Mouse (Mus musculus): ENCODE results near the gene Washc4. TPM values are rescaled to one million over a fixed set of nuclear protein-coding genes. Genes with fewer than 3 reads are reported as not detected.

Gene Washc4
- total RNA-seq, 2 experiments from 2014 or later: 28.3 to 28.9 TPM

GRCm38 (mm10) chr10:83630899-83631298 is 87.3 kb downstream of the Washc4 start:
- TF ChIP-seq CTCF (conservative IDR thresholded peaks at IDR 0.05): no peak
- no peak overlapping the region for H3K4me3 ChIP-seq
- no peak overlapping the region for H3K27ac ChIP-seq
- DNase-seq (ENCODE audit: low spot score in 2 of 2): peak in 1 of 2 experiments; percentile 46

DNA sequence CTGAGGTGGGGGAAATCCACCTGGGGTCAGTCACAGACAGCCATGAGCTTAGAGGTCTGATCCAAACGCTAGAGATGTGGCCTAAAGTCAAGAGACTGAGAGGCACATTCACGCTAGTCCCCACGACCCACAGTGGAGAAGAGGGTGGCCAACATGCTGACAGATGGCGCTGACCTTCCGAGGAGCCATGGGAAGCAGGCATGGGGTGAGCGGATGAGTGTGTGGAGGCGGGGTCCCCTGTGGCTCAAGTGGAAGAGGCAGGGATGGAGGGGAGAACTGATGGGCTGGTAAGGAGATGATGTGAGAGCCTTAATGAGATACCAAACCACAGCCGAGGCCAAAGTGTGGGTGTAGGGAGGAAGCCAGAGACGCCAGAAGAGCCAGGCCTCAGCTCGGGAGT is 88.2 kb downstream of the Washc4 start:
- H3K4me3 ChIP-seq: no peak overlapping the region
- peak overlapping the region; percentile 78 for H3K27ac ChIP-seq
- no peak for DNase-seq (ENCODE audit: low spot score in 2 of 2)
- no peak for TF ChIP-seq CTCF (conservative IDR thresholded peaks at IDR 0.05)

DNA sequence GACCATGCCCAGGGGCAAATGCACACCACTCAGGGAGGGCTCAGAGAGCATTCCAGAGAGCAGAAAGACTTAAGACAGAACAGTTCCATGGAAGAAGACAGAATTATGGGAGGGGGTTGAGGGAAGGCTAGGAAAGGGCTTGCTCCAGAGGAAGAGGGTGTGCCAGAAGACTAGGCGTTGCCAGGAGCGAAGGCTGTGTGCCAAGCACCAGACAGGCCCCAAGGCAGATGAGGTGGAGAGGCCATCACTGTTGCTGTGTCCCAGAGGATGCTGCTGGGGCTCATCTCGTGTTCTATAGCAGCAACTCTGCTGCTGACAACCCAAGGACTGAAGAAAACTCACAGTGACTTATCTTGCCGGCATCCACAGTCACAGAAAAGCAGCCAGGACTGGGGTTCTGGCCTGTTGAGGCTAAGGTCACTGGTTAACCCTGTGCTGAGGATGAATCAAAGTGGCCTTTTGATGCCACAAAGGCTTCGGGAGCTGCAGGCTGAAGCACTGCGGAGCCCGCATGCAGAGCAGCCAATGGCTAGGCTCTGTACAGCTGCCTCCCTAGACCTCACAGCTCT is 89.3 kb downstream of the Washc4 start:
- H3K27ac ChIP-seq: peak overlapping the region; percentile 78
- no peak overlapping the region for H3K4me3 ChIP-seq
- DNase-seq (ENCODE audit: low spot score in 2 of 2): no peak
- TF ChIP-seq CTCF (conservative IDR thresholded peaks at IDR 0.05): no peak

GRCm38 (mm10) chr10:83634461-83634860 is 90.9 kb downstream of the Washc4 start:
- Histone ChIP-seq H3K4me3 (no peak overlapping the region), H3K27ac (peak overlapping the region; percentile 9; the same call in 1 of the 2 replicates)
- DNase-seq (ENCODE audit: low spot score in 2 of 2): no peak
- TF ChIP-seq CTCF (conservative IDR thresholded peaks at IDR 0.05): no peak

DNA sequence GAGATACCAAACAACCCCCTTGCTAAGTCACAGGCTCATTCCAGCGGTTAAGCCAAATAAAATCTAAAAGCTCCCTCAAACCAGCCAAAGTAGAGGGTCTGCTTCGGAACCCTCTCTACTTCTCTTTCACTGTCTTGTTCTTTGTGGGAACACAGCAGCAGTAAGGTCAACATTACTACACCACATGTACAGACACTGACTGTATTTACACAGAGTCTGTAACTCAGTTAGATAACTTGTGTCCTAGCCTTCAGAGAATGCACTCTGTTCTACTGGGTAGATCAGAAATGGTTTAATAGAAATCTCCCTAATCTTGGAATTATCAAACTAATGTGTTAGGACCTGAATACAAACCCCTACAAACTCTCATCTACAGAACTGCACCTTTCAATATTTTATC is 92.6 kb downstream of the Washc4 start:
- Histone ChIP-seq H3K4me3 (peak overlapping the region; percentile 33; the same call in 1 of the 2 replicates), H3K27ac (peak overlapping the region; percentile 78)
- TF ChIP-seq CTCF (conservative IDR thresholded peaks at IDR 0.05): no peak
- no peak for DNase-seq (ENCODE audit: low spot score in 2 of 2)

GRCm38 (mm10) chr10:83637295-83637694 is 93.7 kb downstream of the Washc4 start:
- peak; percentile 60 to 74 for DNase-seq (ENCODE audit: low spot score in 2 of 2)
- H3K4me3 ChIP-seq: peak overlapping the region; percentile 39
- H3K27ac ChIP-seq: peak overlapping the region; percentile 78
- TF ChIP-seq CTCF (conservative IDR thresholded peaks at IDR 0.05): no peak

- DNase-seq (ENCODE audit: low spot score in 2 of 2): peak in 1 of 2 experiments; percentile 66
- Histone ChIP-seq H3K4me3 (no peak overlapping the region), H3K27ac (peak overlapping the region; percentile 68)
- TF ChIP-seq CTCF (conservative IDR thresholded peaks at IDR 0.05): no peak
Measured at GRCm38 (mm10) chr10:83639881-83640386, 96.4 kb downstream of the Washc4 start.

DNA sequence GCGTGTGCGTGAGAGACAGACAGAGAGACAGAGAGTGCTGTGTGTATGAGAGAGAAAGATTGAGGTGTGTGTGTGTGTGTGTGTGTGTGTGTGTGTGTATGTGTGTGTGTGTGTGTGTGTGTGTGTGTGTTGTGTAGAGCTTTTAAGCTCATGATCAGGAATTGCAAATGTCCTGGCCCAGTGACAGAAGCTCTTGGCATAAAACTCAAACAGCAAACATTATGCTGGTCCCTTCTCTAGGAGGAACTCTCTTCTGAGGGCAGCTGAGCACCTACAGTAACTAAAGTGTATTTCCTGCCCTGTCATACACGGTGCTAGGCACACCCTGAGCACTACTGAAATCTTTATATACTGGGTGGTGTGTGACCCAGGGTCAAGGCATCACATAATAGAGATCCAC is 98.1 kb downstream of the Washc4 start:
- no peak for TF ChIP-seq CTCF (conservative IDR thresholded peaks at IDR 0.05)
- DNase-seq (ENCODE audit: low spot score in 2 of 2): no peak
- H3K4me3 ChIP-seq: no peak overlapping the region
- peak overlapping the region; percentile 64 for H3K27ac ChIP-seq

- Histone ChIP-seq H3K27ac (peak overlapping the region; percentile 90), H3K4me3 (no peak overlapping the region)
- DNase-seq (ENCODE audit: low spot score in 2 of 2): no peak
- no peak for TF ChIP-seq CTCF (conservative IDR thresholded peaks at IDR 0.05)
Measured at GRCm38 (mm10) chr10:83644167-83644566, 100.6 kb downstream of the Washc4 start.

- H3K27ac ChIP-seq: peak overlapping the region; percentile 90
- H3K4me3 ChIP-seq: peak overlapping the region; percentile 26
- no peak for DNase-seq (ENCODE audit: low spot score in 2 of 2)
- TF ChIP-seq CTCF (conservative IDR thresholded peaks at IDR 0.05): no peak
Measured at GRCm38 (mm10) chr10:83644865-83645715, 101.5 kb downstream of the Washc4 start.

DNA sequence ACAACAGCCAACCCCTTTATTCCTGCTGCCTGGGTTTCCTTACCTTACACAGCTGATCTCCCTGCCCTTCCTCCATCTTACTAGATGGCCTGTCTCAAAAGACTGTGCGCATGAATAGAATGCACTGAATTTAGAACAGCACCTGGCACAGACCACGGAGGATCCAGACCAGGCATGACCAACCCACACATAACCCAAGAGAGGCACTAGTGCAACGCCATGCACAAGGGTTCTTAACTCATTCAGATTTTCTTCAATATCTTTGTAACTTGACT is 102.1 kb downstream of the Washc4 start:
- no peak for TF ChIP-seq CTCF (conservative IDR thresholded peaks at IDR 0.05)
- H3K27ac ChIP-seq: peak overlapping the region; percentile 90
- no peak overlapping the region; the same call in 1 of the 2 replicates for H3K4me3 ChIP-seq
- DNase-seq (ENCODE audit: low spot score in 2 of 2): no peak

Other genes starting within 250 kb of the Washc4 start
- 10 to 100 TPM; 21.6 to 23.2 TPM for gene Slc41a2, start 205.9 kb upstream of the Washc4 start, total RNA-seq (2021)
- gene D10Wsu102e, start 183.5 kb upstream of the Washc4 start, total RNA-seq (2021): 1 to 10 TPM; 3.1 to 3.9 TPM
- gene Aldh1l2, start 9.6 kb upstream of the Washc4 start, total RNA-seq (2021): 1 to 10 TPM; 2.0 to 2.2 TPM
- 10 to 100 TPM; 81.1 to 95.5 TPM for gene Appl2, start 105.0 kb downstream of the Washc4 start, total RNA-seq (2021)
- gene 1500009L16Rik, start 179.1 kb downstream of the Washc4 start, total RNA-seq (2021): 10 to 100 TPM; 14.5 to 15.8 TPM